Mouse (Mus musculus) left cerebral cortex, adult 18-20 months (tissue): ENCODE results near the gene Adad2. TPM values are rescaled to one million over a fixed set of nuclear protein-coding genes. Genes with fewer than 3 reads are reported as not detected.

ENCODE experiments used
- DNase-seq, 2 experiments: peaks; one replicate each; pipeline ENCODE4 v3.0.0; 2021 to 2022; ENCODE audit warnings: low spot score in 2 of 2, mixed read lengths in 1 of 2
- total RNA-seq, 2 experiments: library from RNA; stranded (reverse); gene quantifications; 2 replicates each; pipeline ENCODE4 v1.2.3; 2021

The Adad2 gene
- total RNA-seq, 2 experiments from 2014 or later: 0.37 to 0.45 TPM

DNA sequence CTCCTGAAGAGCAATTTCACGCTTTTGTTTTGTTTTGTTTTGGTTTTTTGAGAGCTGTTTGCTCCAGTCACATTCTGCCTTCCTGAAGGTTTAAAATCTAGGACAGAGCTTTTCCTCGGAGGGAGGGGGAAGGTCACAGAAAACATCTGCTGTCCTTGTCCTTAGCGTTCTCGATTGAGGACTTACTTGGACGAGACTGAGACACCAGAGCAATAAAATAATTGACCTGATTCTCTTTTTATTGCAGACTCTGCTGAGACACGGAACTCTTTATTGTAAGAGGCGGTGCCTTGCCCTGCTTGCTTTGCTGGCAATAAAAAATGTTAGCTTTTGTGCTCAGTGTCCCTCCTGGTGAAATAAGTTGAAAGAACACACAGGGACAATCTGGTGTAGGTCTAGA, 27.3 kb downstream of the Adad2 start:
- no peak for DNase-seq

DNA sequence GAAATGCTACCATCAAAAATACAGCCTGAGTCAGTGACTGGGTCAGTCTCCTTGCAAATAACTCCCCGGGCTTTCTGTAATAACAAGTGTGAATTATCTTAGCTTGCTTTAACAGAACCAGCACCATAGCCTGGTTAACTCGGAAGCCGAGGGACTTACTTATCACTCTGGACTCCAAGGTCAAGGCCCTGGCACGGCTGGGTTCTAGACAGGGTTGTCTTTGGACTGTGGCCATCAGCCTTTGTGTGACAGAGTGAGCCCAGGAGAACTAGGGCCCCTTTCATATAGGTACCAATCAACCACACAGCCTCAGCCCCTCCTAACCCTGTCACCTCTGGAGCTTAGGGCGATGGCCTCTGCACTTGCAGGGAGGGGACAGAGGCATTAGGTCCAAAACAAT, 28.5 kb downstream of the Adad2 start:
- no peak for DNase-seq

DNA sequence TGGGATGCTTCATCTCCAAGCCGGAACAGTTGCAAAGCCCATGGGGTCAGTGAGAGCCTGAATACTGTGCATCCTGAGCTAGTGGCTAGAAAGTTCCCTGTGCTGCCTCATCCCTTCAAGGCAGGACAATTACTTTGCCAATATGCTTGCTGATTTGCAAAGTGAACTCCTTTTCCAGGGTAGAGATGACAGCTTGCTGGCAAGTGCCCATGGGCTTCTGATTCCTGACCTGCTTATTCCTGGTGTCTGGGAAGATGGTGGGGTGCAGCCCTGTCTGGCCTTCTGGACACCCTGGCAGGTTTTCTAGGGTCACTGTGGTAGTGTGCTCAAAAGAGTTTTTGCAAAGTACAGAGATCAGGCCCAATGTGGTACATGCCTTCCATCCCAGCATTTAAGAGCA, 30.4 kb downstream of the Adad2 start:
- DNase-seq: no peak

DNA sequence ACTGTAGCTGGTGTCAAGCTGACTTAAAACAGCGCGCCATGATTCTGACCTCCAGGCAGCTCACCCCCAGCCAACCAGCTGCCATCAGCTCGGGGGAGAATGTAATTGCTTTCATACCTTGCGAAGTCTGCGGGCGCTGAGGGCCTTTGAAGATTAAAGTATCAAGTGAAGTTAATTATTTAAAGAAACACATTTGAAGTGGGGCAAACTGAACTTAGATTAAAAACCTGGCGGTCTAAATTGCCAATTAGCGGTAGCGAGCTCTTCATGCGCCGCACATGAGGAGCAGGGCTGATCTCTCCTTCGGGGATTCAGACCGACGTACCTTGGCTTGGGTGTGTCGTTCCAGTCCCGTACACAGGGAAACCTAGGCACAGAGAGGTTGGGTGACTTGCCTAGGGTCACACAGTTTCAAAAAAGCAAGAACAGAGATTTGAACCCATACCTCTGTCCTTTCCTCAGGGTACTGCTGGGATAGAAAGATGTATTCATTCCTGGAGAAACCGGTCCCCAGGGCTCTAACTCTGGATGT, 31.9 kb downstream of the Adad2 start:
- no peak for DNase-seq

DNA sequence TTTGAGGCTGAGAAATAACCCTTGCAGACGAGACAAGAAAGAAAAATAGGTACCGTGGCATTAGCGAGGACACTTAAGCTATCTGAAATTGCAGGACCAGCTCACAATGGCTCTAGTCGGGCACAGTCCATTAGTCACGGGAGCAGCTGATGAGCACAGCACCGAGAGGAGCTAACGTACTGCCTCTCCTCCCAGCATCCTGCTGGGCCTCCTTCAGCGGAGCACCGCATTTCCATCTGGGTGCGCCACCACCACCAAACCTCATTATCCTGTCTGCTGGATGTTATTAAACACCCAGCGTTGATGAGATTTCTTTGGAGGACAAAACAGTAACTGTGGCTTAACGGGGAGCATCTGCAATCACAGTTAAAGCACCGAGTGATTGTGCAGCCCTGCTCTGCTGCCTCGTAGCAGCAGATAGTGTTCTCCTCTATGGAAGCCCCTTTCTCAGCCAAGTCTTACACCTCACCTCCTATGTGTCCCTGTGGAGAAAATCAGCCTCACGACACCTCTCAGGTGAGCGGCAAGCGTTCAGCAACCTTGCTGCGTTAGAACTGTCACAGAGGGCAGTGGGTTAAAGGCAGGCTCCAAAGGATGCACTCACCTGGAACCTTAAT, 32.5 kb downstream of the Adad2 start:
- no peak for DNase-seq

DNA sequence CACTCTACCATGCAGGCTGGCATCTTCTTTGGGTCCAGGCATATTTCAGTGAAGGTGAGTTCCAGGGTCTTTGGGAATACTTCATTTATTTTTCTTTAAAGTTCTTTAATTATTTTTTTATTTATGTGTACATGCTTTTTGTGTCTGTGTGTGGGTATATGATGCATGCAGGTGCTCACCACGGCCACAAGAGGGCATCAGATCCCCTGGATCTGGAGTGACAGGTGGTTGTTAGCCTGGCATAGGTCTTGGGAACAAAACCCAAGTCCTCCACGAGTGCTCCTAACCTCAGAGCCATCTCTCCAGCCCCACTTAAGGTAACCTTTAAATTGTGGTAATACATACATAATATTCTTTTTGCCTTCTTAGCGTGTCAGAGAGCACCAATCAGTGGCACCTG, 33.6 kb downstream of the Adad2 start:
- no peak for DNase-seq

DNA sequence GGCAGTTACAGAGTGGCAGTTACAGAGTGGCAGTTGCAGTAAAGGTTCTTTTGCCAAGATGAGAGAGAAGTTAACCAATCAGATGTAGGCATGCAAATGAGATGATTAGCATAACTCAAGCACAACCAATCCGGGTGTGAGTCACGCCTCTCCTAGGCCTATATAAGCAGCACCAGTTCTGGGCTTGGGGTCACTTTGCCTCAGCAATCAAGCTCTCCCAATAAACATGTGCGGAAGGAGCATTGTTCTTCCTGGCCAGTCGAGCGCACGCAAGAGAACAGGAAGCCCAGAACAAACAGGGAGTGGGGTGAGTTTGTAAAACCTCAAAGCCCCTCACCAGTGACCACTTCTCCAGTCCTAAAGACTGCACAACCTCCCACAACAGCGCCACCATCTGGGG, 34.3 kb downstream of the Adad2 start:
- DNase-seq: no peak

DNA sequence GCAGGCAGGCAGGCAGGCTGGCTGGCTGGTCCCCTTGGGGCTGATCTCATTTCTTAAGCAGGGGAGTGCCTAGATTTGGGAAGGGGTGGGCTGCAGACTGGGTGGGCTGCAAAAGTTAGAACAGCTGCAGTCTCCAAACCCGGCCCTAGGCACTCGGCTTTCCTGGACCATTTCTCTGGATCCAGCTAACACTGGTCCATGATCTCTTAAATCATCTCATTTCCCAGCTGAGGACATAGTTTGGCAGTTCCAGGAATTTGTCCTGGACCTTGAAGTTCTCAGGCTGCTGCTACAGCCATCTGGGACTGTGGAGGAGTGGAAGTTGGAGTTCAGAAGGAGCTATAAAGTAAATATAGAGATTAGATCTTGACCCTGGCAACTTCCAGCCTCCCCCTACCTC, 38.8 kb downstream of the Adad2 start:
- DNase-seq: no peak

DNA sequence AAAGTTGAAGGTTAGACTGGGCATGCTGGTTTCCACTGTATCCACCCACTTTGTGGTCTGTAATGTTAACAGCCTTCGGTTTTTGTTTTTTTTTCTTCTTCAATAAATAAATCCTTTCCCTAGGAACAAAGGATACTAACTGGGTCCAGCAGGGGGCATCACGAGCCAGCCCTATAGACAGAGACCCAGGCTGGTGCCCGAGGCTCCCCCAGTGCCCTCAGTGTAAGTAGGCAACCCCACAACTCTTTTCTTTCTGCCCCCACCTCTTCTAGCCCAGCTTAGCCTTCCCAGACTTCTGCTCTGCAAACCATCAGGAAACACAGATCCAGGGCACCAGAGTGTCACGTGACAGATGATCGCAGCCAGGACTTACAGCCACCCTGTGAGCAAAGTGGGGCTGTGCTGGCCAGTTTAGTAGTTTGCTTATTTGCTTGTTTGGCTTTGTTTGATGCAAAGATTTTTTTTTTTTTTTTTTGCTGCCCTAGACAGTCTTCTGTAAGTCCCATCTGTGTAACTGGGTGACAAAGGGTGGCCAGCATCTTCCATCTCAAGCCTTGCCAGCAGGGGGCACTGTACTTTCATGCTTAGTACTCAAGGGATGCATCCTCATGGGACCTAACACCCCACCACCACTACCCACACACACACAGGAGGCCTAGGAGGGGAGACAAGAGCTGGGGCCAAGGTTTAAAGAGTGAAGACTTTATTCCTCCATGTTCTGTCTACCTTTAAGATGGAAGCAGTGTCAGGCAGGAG, 44.3 kb downstream of the Adad2 start:
- DNase-seq: no peak

DNA sequence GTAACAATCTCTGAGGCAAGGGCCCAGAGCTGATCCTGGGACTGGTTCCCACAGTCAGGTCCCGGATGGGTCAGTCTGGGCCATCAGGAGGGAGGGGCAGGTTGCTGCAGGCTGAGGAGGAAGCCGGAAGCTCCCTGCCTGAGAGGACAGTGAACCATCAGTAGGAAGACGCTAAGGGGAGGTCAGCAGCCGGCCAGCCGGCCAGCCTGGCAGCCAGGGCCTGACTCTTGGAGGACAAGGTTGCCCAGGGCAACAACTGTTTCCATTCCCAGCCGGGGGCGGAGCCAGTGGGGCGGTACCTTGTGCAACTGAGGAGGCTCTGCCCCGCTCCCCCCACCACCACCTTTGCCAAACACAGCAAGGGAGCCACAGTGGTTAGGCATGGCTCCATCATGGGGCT, 48.5 kb downstream of the Adad2 start:
- DNase-seq: peak in 1 of 2 experiments; percentile 4

DNA sequence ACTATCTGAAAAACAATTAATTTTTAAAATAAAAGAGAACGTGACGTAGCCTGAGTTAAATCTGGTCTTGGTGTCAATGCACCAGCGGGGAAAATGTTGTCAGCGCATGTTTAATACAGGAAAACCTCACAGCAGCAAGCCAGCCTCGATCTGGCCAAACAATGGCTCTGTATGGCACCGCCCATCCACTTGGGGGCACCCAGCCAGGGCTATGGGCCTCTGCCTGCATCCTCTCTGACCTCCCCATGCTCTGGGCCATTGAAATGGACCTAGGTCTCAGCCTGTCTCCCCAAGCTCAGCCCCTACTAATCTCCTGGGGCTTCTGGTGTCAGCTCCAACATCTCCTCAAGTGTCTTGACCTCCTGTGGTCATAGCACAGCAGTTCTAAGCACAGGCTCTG, 49.3 kb downstream of the Adad2 start:
- no peak for DNase-seq

DNA sequence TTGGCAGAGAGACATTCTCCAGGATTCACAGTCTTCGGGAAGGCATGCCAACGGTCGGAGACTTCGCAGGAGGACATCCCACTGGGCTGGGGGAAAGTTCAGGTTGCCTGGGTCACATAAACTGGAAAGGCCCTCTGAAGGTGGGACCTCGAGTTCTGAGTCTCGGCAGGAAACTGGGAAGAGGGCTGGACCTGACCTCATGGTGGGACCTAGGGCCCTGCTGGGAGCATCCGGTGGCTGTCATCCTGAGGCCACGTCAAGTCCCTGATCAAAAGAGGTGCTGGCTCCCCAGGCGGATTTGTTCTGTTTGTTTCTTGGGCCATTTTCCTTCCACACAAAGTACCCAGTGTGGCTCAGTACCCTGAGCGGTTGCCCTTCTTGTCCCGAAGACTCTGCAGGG, 50.9 kb downstream of the Adad2 start:
- no peak for DNase-seq

DNA sequence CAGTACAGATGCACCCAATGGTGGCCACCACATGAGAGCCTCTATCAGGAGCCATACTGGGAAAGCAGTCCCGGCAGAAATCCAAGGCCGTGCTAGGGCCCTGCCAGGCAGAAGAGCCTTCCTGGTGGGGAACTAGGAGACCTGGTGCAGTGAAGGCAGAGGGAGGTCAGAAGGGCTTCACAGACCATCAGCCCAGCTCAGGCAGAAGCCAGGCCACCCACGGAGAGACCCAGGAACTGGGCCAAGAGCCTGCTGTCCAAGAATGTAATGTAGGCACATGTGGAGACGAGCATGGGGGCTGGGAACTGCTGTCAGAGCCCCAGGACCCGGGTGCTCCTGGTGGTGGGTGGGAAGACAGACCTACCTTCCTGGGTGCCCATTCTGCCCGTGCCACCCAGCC, 52.7 kb downstream of the Adad2 start:
- DNase-seq: no peak

Other genes with a start within 250 kb of the Adad2 start
- 10 to 100 TPM; 27.1 to 28.1 TPM for gene Mlycd, start 217.9 kb upstream of the Adad2 start, total RNA-seq
- gene Osgin1, start 178.6 kb upstream of the Adad2 start, total RNA-seq: under 1 TPM; 0.45 to 0.72 TPM
- gene Necab2, start 166.0 kb upstream of the Adad2 start, total RNA-seq: 10 to 100 TPM; 72.8 to 99.1 TPM
- gene Slc38a8, start 111.0 kb upstream of the Adad2 start, total RNA-seq: under 1 TPM; 0.26 to 0.93 TPM
- gene Mbtps1, start 54.0 kb upstream of the Adad2 start, total RNA-seq: 10 to 100 TPM; 61.9 to 65.5 TPM
- 10 to 100 TPM; 47.2 to 55.7 TPM for gene Hsdl1, start 37.6 kb upstream of the Adad2 start, total RNA-seq
- under 1 TPM; 0.19 to 0.21 TPM for gene Dnaaf1, start 37.5 kb upstream of the Adad2 start, total RNA-seq
- gene Taf1c, start 7.5 kb upstream of the Adad2 start, total RNA-seq: 10 to 100 TPM; 10.7 to 12.3 TPM
- 1 to 10 TPM; 2.1 to 2.9 TPM for gene Kcng4, start 22.9 kb downstream of the Adad2 start, total RNA-seq
- 1 to 10 TPM; 8.3 to 10.0 TPM for gene Wfdc1, start 53.6 kb downstream of the Adad2 start, total RNA-seq
- 1 to 10 TPM; 1.9 to 2.1 TPM for gene Atp2c2, start 87.3 kb downstream of the Adad2 start, total RNA-seq
- gene Tldc1, start 165.7 kb downstream of the Adad2 start, total RNA-seq: 10 to 100 TPM; 14.5 to 15.3 TPM
- 10 to 100 TPM; 67.0 to 69.6 TPM for gene Cotl1, start 227.8 kb downstream of the Adad2 start, total RNA-seq
- 1 to 10 TPM; 7.7 to 8.8 TPM for gene Klhl36, start 249.5 kb downstream of the Adad2 start, total RNA-seq